Mouse (Mus musculus): Measurements from ENCODE around the gene Sde2. TPM values are rescaled to one million over a fixed set of nuclear protein-coding genes. Genes with fewer than 3 reads are reported as not detected.

Gene Sde2
- polyA plus RNA-seq, 1 experiment from 2014 or later = 39.8 TPM

GRCm38 (mm10) chr1:180904039-180904814 lies 53.3 kb downstream of the Sde2 start, which contains the start of gene Pycr2:
Pycr2 (plus strand) TSS chr1:180904293.
- Histone ChIP-seq H3K9me3 (no peaks in the 10 kb centered on the region), H3K4me1 (peaks cover 26% of the 10 kb centered on the region), H3K27ac (peak within 1 kb of the TSS; percentile 90), H3K27me3 (ENCODE audit: insufficient read depth, poor library complexity, severe bottlenecking) (no peaks in the 10 kb centered on the region), H3K36me3 (peaks cover 32% of the 10 kb centered on the region), H3K4me3 (peak within 1 kb of the TSS; percentile 73)
- WGBS = under 1% methylated on average over 52 of the region's 52 CpGs
- DNase-seq (ENCODE audit: low spot score) = peak; percentile 99

- Histone ChIP-seq H3K9me3 (no peaks in the 10 kb centered on the region), H3K36me3 (peaks cover 32% of the 10 kb centered on the region), H3K27me3 (ENCODE audit: insufficient read depth, poor library complexity, severe bottlenecking) (no peaks in the 10 kb centered on the region), H3K4me3 (peak overlapping the region; percentile 73), H3K27ac (peak overlapping the region; percentile 90), H3K4me1 (peaks cover 26% of the 10 kb centered on the region)
- no peak for DNase-seq (ENCODE audit: low spot score)
- WGBS = 8% methylated on average over 5 of the region's 5 CpGs
Observed at GRCm38 (mm10) chr1:180904815-180905080, 53.8 kb downstream of the Sde2 start.

GRCm38 (mm10) chr1:180905307-180905706 lies 54.4 kb downstream of the Sde2 start:
- Histone ChIP-seq H3K27ac (peak overlapping the region; percentile 90), H3K4me3 (peak overlapping the region; percentile 73)
- WGBS = 64% methylated on average over 6 of the region's 6 CpGs

GRCm38 (mm10) chr1:180905876-180906275 lies 54.9 kb downstream of the Sde2 start:
- peak overlapping the region; percentile 73; the same call in 1 of the 2 replicates for H3K4me3 ChIP-seq
- 0 out of 2 replicates have a peak overlapping the region, but pooled peaks have one; percentile 23 for H3K27ac ChIP-seq

More at GRCm38 (mm10) chr1:180905307-180905706, 54.4 kb downstream of the Sde2 start:
- H3K9me3 ChIP-seq = no peaks in the 10 kb centered on the region
- no peak for DNase-seq (ENCODE audit: low spot score)
- peaks cover 26% of the 10 kb centered on the region for H3K4me1 ChIP-seq
- H3K27me3 ChIP-seq (ENCODE audit: insufficient read depth, poor library complexity, severe bottlenecking) = no peaks in the 10 kb centered on the region
- H3K36me3 ChIP-seq = peaks cover 32% of the 10 kb centered on the region

GRCm38 (mm10) chr1:180906461-180907147 lies 55.7 kb downstream of the Sde2 start:
- Histone ChIP-seq H3K36me3 (peaks cover 32% of the 10 kb centered on the region), H3K9me3 (no peaks in the 10 kb centered on the region), H3K4me3 (0 out of 2 replicates have a peak overlapping the region, but pooled peaks have one; percentile 73), H3K27ac (0 out of 2 replicates have a peak overlapping the region, but pooled peaks have one; percentile 23), H3K4me1 (peaks cover 26% of the 10 kb centered on the region), H3K27me3 (ENCODE audit: insufficient read depth, poor library complexity, severe bottlenecking) (no peaks in the 10 kb centered on the region)
- no peak for DNase-seq (ENCODE audit: low spot score)
- 85% methylated on average over 24 of the region's 24 CpGs for WGBS

More at GRCm38 (mm10) chr1:180905876-180906275, 54.9 kb downstream of the Sde2 start:
- Histone ChIP-seq H3K4me1 (peaks cover 26% of the 10 kb centered on the region), H3K27me3 (ENCODE audit: insufficient read depth, poor library complexity, severe bottlenecking) (no peaks in the 10 kb centered on the region), H3K36me3 (peaks cover 32% of the 10 kb centered on the region), H3K9me3 (no peaks in the 10 kb centered on the region)
- WGBS = 90% methylated on average over 17 of the region's 17 CpGs
- no peak for DNase-seq (ENCODE audit: low spot score)

GRCm38 (mm10) chr1:180911138-180911537 lies 60.2 kb downstream of the Sde2 start:
- 41% methylated on average over 8 of the region's 8 CpGs for WGBS
- H3K4me3 ChIP-seq = peak overlapping the region; percentile 19; the same call in 1 of the 2 replicates

GRCm38 (mm10) chr1:180911653-180912287 lies 60.8 kb downstream of the Sde2 start:
- H3K9me3 ChIP-seq = no peaks in the 10 kb centered on the region
- no peak overlapping the region for H3K27ac ChIP-seq
- no peak for DNase-seq (ENCODE audit: low spot score)

More at GRCm38 (mm10) chr1:180911138-180911537, 60.2 kb downstream of the Sde2 start:
- DNase-seq (ENCODE audit: low spot score) = no peak
- H3K4me1 ChIP-seq = peaks cover 14% of the 10 kb centered on the region; the same call in 1 of the 2 replicates
- no peaks in the 10 kb centered on the region for H3K9me3 ChIP-seq
- peaks cover 29% of the 10 kb centered on the region for H3K36me3 ChIP-seq
- no peak overlapping the region for H3K27ac ChIP-seq
- no peaks in the 10 kb centered on the region for H3K27me3 ChIP-seq (ENCODE audit: insufficient read depth, poor library complexity, severe bottlenecking)

GRCm38 (mm10) chr1:180912792-180913191 lies 61.9 kb downstream of the Sde2 start:
- Histone ChIP-seq H3K36me3 (peaks cover 12% of the 10 kb centered on the region), H3K27me3 (ENCODE audit: insufficient read depth, poor library complexity, severe bottlenecking) (no peaks in the 10 kb centered on the region), H3K4me3 (no peak overlapping the region), H3K27ac (no peak overlapping the region), H3K9me3 (no peaks in the 10 kb centered on the region), H3K4me1 (peaks cover 7% of the 10 kb centered on the region; the same call in 1 of the 2 replicates)
- DNase-seq (ENCODE audit: low spot score) = no peak
- 86% methylated on average over 5 of the region's 5 CpGs for WGBS

More at GRCm38 (mm10) chr1:180911653-180912287, 60.8 kb downstream of the Sde2 start:
- peaks cover 8% of the 10 kb centered on the region; the same call in 1 of the 2 replicates for H3K4me1 ChIP-seq
- H3K4me3 ChIP-seq = peak overlapping the region; percentile 19; the same call in 1 of the 2 replicates
- WGBS = 45% methylated on average over 20 of the region's 20 CpGs
- H3K27me3 ChIP-seq (ENCODE audit: insufficient read depth, poor library complexity, severe bottlenecking) = no peaks in the 10 kb centered on the region
- H3K36me3 ChIP-seq = peaks cover 22% of the 10 kb centered on the region

GRCm38 (mm10) chr1:180913797-180914196 lies 62.9 kb downstream of the Sde2 start:
- WGBS = 62% methylated on average over 4 of the region's 4 CpGs
- DNase-seq (ENCODE audit: low spot score) = no peak
- Histone ChIP-seq H3K9me3 (no peaks in the 10 kb centered on the region), H3K4me3 (no peak overlapping the region), H3K4me1 (peaks cover 3% of the 10 kb centered on the region; the same call in 1 of the 2 replicates), H3K36me3 (peaks cover 2% of the 10 kb centered on the region; the same call in 1 of the 2 replicates), H3K27me3 (ENCODE audit: insufficient read depth, poor library complexity, severe bottlenecking) (no peaks in the 10 kb centered on the region), H3K27ac (no peak overlapping the region)

GRCm38 (mm10) chr1:180916425-180916824 lies 65.5 kb downstream of the Sde2 start:
- no peak overlapping the region for H3K4me3 ChIP-seq
- peaks cover 8% of the 10 kb centered on the region; the same call in 1 of the 2 replicates for H3K27me3 ChIP-seq (ENCODE audit: insufficient read depth, poor library complexity, severe bottlenecking)
- H3K36me3 ChIP-seq = no peaks in the 10 kb centered on the region
- 85% methylated on average over 11 of the region's 11 CpGs for WGBS
- no peak for DNase-seq (ENCODE audit: low spot score)
- no peaks in the 10 kb centered on the region for H3K9me3 ChIP-seq
- H3K4me1 ChIP-seq = peaks cover 12% of the 10 kb centered on the region
- no peak overlapping the region for H3K27ac ChIP-seq

- 43% methylated on average over 1 of the region's 1 CpGs for WGBS
- no peak for DNase-seq (ENCODE audit: low spot score)
Observed at GRCm38 (mm10) chr1:180917053-180917452, 66.1 kb downstream of the Sde2 start.

More at GRCm38 (mm10) chr1:180917053-180917452, 66.1 kb downstream of the Sde2 start:
- Histone ChIP-seq H3K4me3 (no peak overlapping the region), H3K27ac (no peak overlapping the region), H3K27me3 (ENCODE audit: insufficient read depth, poor library complexity, severe bottlenecking) (peaks cover 8% of the 10 kb centered on the region; the same call in 1 of the 2 replicates), H3K36me3 (no peaks in the 10 kb centered on the region), H3K9me3 (no peaks in the 10 kb centered on the region), H3K4me1 (peaks cover 12% of the 10 kb centered on the region)

All from heart, embryonic 10.5 days (tissue).